Mouse (Mus musculus) kidney, embryonic 16.5 days (tissue): ENCODE results near the gene Arhgef10l. TPM values are rescaled to one million over a fixed set of nuclear protein-coding genes. Genes with fewer than 3 reads are reported as not detected.

ENCODE experiments used
- ATAC-seq: fragments of 200-750 bp; cut with Nextera tagmentation; 2 replicates; pipeline ENCODE4 v1.8.0; 2017; ENCODE audit warnings: moderate TSS enrichment; ENCODE audit not compliant: low FRiP score, low TSS enrichment
- H3K27ac ChIP-seq: fragments of 300-500 bp; sonication (generic); 2 replicates; pipeline ENCODE4 v1.5.1; 2014; ENCODE audit warnings: low read length
- H3K27me3 ChIP-seq: fragments of 300-500 bp; sonication (generic); 2 replicates; pipeline ENCODE4 v1.6.1; 2014; ENCODE audit warnings: low read length, control low read depth, mixed read lengths; ENCODE audit not compliant: insufficient read depth
- H3K36me3 ChIP-seq: fragments of 300-500 bp; sonication (generic); 2 replicates; pipeline ENCODE4 v1.6.1; 2014; ENCODE audit warnings: low read length, control low read depth, mixed read lengths; ENCODE audit not compliant: insufficient read depth
- H3K4me1 ChIP-seq: fragments of 300-500 bp; sonication (generic); 2 replicates; pipeline ENCODE4 v1.6.1; 2014; ENCODE audit warnings: low read length, control low read depth, mixed read lengths; ENCODE audit not compliant: insufficient read depth
- H3K4me2 ChIP-seq: fragments of 300-500 bp; sonication (generic); replicated peaks from 2 replicates; pipeline ENCODE4 v1.6.1; 2014; ENCODE audit warnings: low read depth, low read length
- H3K4me3 ChIP-seq: fragments of 300-500 bp; sonication (generic); 2 replicates; pipeline ENCODE4 v1.5.1; 2014; ENCODE audit warnings: mild to moderate bottlenecking, low read length
- H3K9ac ChIP-seq: fragments of 300-500 bp; sonication (generic); replicated peaks from 2 replicates; pipeline ENCODE4 v1.6.1; 2014; ENCODE audit warnings: low read length
- H3K9me3 ChIP-seq: fragments of 300-500 bp; sonication (generic); 2 replicates; pipeline ENCODE4 v1.6.1; 2016; ENCODE audit warnings: low read length, control low read depth
- WGBS: fragments of 180-500 bp; shearing (Covaris S2); extraction: QIAGEN DNeasy Blood & Tissue Kit; methylation state at CpG from one replicate; pipeline ENCODE4 v1.1.7; 2014; 5-methylcytosine and 5-hydroxymethylcytosine counted together
- polyA plus RNA-seq: library from polyadenylated mRNA; unstranded; fragments of >200 nt; fragmentation: Nextera tagmentation; extraction: Ambion mirVana; gene quantifications from 2 replicates; pipeline ENCODE4 v1.2.1, GENCODE M21; 2015

Gene Arhgef10l
- polyA plus RNA-seq, 1 experiment from 2014 or later, result 25.4 TPM

DNA sequence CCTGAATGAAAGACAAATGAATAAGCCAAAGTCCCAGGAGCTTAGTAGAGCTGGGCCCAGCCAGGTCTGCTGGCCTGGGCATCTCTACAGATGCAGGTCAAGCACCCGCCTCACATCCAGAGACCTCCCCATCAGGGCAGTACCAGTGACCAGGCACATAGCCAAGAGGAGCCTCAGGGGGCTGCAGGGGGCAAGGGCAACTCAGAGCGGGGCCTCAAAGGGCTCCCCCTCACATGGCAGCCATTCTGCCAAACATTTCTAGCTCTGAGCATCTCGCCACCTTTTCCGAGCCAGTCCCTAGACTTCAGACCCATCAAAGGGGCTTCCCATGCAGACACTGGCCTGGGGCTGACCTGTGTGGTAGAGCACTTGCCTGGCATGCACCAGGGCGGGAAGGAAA, 27.2 kb downstream of the Arhgef10l start:
- H3K9ac ChIP-seq, result no peak overlapping the region
- H3K27ac ChIP-seq, result 0 out of 2 replicates have a peak overlapping the region, but pooled peaks have one; percentile 13
- H3K9me3 ChIP-seq, result peaks cover 5% of the 10 kb centered on the region
- peaks cover 63% of the 10 kb centered on the region for H3K4me1 ChIP-seq
- ATAC-seq, result no peak
- WGBS, result 94% methylated on average over 5 of the region's 5 CpGs
- 0 out of 2 replicates have a peak, but pooled peaks cover 4% of the 10 kb centered on the region for H3K36me3 ChIP-seq
- H3K4me3 ChIP-seq, result no peak overlapping the region
- no peaks in the 10 kb centered on the region for H3K27me3 ChIP-seq
- H3K4me2 ChIP-seq, result no peak overlapping the region

- H3K27ac ChIP-seq, result peak overlapping the region; percentile 71
- H3K27me3 ChIP-seq, result no peaks in the 10 kb centered on the region
- peaks cover 64% of the 10 kb centered on the region for H3K4me1 ChIP-seq
- H3K9me3 ChIP-seq, result no peaks in the 10 kb centered on the region
- H3K4me2 ChIP-seq, result no peak overlapping the region
- H3K36me3 ChIP-seq, result 0 out of 2 replicates have a peak, but pooled peaks cover 4% of the 10 kb centered on the region
- no peak overlapping the region for H3K4me3 ChIP-seq
- no peak overlapping the region for H3K9ac ChIP-seq
- 48% methylated on average over 8 of the region's 8 CpGs for WGBS
- ATAC-seq, result no peak
Measured at GRCm38 (mm10) chr4:140637269-140637668, 28.5 kb downstream of the Arhgef10l start.

DNA sequence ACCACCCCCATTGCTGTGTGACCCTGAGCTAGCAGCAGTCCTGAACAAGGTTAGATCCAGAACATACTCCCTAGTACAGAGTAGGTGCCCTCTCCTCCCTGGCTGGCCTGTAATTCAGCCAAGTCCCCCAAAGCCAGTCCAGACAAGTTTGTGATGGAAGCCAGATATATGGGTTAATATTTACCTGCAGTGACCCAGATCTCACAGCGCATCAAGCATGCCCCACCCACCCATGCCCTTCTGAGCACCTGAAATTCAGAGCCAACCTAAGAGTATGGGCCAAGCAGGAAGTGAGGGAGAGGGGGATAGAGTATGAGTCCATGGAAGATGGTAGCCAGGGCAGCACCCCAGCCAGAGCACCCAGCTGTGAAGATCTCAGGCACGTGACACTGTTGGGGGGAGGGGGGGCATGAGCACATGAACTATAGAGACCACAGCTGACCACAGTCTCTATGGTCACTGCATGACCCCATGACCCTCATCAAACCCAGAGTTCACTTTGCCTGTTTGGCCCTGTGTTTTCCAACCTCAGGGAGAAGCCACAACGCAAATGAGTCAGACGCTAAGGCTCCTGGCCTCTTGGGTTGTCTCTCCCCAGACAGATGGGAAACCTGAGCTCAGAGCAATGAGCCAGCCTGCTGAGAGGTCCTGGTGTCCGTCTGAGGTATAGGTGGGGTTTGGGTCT, 29.4 kb downstream of the Arhgef10l start:
- Histone ChIP-seq H3K9ac (no peak overlapping the region), H3K4me3 (no peak overlapping the region), H3K27me3 (no peaks in the 10 kb centered on the region), H3K36me3 (0 out of 2 replicates have a peak, but pooled peaks cover 4% of the 10 kb centered on the region), H3K4me2 (no peak overlapping the region), H3K27ac (peak overlapping the region; percentile 88), H3K4me1 (peaks cover 59% of the 10 kb centered on the region), H3K9me3 (no peaks in the 10 kb centered on the region)
- ATAC-seq, result peak; percentile 78
- WGBS, result 35% methylated on average over 5 of the region's 5 CpGs

- H3K4me2 ChIP-seq, result no peak overlapping the region
- H3K9me3 ChIP-seq, result no peaks in the 10 kb centered on the region
- ATAC-seq, result no peak
- H3K9ac ChIP-seq, result no peak overlapping the region
- peak overlapping the region; percentile 88; the same call in 1 of the 2 replicates for H3K27ac ChIP-seq
- 0 out of 2 replicates have a peak, but pooled peaks cover 4% of the 10 kb centered on the region for H3K36me3 ChIP-seq
- WGBS, result 68% methylated on average over 10 of the region's 10 CpGs
- H3K4me1 ChIP-seq, result peaks cover 59% of the 10 kb centered on the region
- no peak overlapping the region for H3K4me3 ChIP-seq
- H3K27me3 ChIP-seq, result no peaks in the 10 kb centered on the region
Measured at GRCm38 (mm10) chr4:140634861-140635388, 30.9 kb downstream of the Arhgef10l start.

DNA sequence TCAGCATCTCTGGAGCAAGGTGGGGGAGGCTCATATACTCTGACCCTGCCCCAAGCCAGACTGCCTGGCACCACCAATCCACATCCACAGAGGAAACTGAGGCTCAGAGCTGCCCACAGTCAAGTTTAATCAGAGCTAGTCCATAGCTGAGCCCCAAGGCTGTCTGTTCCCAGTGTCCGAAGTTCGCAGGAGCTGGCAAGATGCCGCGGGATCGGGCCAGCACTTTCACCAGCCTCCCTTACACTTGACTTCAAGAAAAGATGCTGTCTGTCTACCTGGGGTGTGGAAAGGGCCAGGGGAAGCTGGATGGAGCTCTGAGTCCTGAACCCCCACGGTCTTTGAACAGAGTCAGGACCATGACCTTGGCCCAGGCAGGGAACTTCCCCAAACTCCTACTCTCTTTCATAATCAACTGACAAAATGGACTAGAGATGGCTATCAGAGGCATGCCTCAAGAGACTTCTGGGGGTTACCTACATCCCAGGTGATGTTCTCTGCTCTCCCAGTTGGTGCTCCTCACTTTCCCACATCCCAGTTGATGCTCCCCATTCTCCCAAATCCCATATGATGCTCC, 34.4 kb downstream of the Arhgef10l start:
- H3K27ac ChIP-seq, result peak overlapping the region; percentile 88

GRCm38 (mm10) chr4:140630651-140631241, 35.1 kb downstream of the Arhgef10l start:
- no peaks in the 10 kb centered on the region for H3K9me3 ChIP-seq
- H3K4me2 ChIP-seq, result peak overlapping the region; percentile 23
- peaks cover 64% of the 10 kb centered on the region for H3K4me1 ChIP-seq
- H3K36me3 ChIP-seq, result no peaks in the 10 kb centered on the region
- H3K27me3 ChIP-seq, result no peaks in the 10 kb centered on the region
- 12% methylated on average over 15 of the region's 15 CpGs for WGBS
- ATAC-seq, result peak; percentile 62
- peak overlapping the region; percentile 54 for H3K9ac ChIP-seq
- H3K27ac ChIP-seq, result peak overlapping the region; percentile 88
- H3K4me3 ChIP-seq, result no peak overlapping the region

More for the DNA sequence above, 34.4 kb downstream of the Arhgef10l start:
- ATAC-seq, result no peak
- Histone ChIP-seq H3K4me2 (peak overlapping the region; percentile 23), H3K27me3 (no peaks in the 10 kb centered on the region), H3K36me3 (no peaks in the 10 kb centered on the region), H3K9me3 (no peaks in the 10 kb centered on the region), H3K4me1 (peaks cover 64% of the 10 kb centered on the region), H3K9ac (peak overlapping the region; percentile 54), H3K4me3 (no peak overlapping the region)
- WGBS, result 65% methylated on average over 6 of the region's 6 CpGs

- Histone ChIP-seq H3K9me3 (no peaks in the 10 kb centered on the region), H3K9ac (peak overlapping the region; percentile 54; the same call in 1 of the 2 replicates), H3K4me2 (no peak overlapping the region), H3K4me3 (no peak overlapping the region), H3K27me3 (no peaks in the 10 kb centered on the region), H3K36me3 (no peaks in the 10 kb centered on the region), H3K27ac (peak overlapping the region; percentile 88), H3K4me1 (peaks cover 65% of the 10 kb centered on the region)
- WGBS, result 36% methylated on average over 6 of the region's 6 CpGs
- no peak for ATAC-seq
Measured at GRCm38 (mm10) chr4:140630136-140630535, 35.7 kb downstream of the Arhgef10l start.

DNA sequence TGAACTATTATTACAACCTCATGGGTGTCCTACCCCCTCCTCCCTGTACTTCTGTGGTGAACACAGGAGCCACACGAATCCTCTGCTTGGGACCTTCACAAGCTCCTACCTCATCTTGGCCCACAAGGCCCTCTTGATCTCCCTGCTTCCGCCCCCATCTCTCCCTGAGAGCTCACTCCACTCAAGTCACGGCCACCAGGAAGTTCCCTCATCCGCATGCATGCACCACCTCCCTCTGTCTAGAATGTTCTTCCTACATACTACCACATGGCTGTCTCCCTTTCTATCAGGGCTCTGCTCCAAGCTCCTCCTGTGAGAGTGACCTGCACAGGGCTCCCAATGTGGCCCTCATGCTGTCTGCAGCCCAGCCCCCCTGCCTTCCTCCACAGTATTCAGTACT, 36.8 kb downstream of the Arhgef10l start:
- 60% methylated on average over 4 of the region's 4 CpGs for WGBS
- H3K36me3 ChIP-seq, result no peaks in the 10 kb centered on the region
- peaks cover 68% of the 10 kb centered on the region for H3K4me1 ChIP-seq
- 0 out of 2 replicates have a peak overlapping the region, but pooled peaks have one; percentile 16 for H3K9ac ChIP-seq
- no peaks in the 10 kb centered on the region for H3K27me3 ChIP-seq
- H3K4me3 ChIP-seq, result no peak overlapping the region
- no peak overlapping the region for H3K4me2 ChIP-seq
- no peak for ATAC-seq
- H3K27ac ChIP-seq, result peak overlapping the region; percentile 2; the same call in 1 of the 2 replicates
- H3K9me3 ChIP-seq, result no peaks in the 10 kb centered on the region

DNA sequence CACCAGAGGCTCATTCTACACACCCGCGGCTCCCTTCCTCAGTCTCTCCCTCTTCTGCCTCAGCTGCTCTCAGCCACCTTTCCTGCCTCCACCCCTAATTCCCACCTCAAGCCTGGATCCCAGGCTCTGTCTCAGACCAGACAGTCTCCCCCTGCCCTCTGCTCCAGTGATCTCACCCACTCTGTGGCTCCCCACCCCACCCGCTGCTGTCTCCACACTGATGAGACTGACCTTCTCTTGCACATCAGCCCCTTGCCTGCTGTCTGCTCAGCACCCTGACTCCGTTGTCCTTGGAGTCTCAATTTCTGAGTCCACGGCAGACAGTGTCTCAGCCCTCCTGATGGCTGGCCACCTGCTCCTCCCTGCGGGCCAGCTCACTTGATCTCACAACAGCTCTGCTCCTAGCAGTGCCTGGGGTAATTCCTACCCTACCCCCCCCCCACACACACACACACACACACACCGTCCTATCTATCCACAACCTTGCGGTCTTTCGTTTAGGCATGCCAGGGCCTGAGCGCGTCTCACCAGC, 37.3 kb downstream of the Arhgef10l start:
- no peak for ATAC-seq
- Histone ChIP-seq H3K4me3 (no peak overlapping the region), H3K9me3 (no peaks in the 10 kb centered on the region), H3K4me1 (peaks cover 69% of the 10 kb centered on the region), H3K27ac (0 out of 2 replicates have a peak overlapping the region, but pooled peaks have one; percentile 24), H3K4me2 (no peak overlapping the region), H3K9ac (0 out of 2 replicates have a peak overlapping the region, but pooled peaks have one; percentile 22), H3K36me3 (no peaks in the 10 kb centered on the region), H3K27me3 (no peaks in the 10 kb centered on the region)
- 59% methylated on average over 11 of the region's 11 CpGs for WGBS
